In the genomic region with DNA sequence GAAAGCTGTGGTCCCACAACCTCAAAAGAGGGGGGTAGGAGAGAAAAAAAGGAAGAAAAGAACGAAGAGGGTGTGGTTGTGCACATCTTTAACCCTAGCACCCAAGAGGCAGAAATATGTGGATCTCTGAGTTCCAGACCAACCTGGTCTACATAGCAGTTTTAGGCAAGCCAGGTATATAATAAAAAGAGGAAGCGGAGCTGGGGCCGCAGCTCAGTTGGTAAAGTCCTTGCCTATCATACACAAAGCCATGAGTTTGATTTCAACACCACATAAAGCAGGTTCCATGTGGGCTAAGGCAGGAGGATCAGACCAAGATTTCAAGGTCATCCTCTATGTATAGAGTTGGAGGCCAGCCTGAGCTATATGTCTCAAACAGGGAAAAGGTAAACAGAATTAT, we compare ENCODE assay signal across 17 mouse cellular contexts. TPM values are rescaled to one million over a fixed set of nuclear protein-coding genes. Genes with fewer than 3 reads are reported as not detected.
A peak's percentile ranks its signal among the peaks of the same experiment; 100 is the strongest.
DNase-seq lines count a peak whose midpoint lies in the region; ATAC-seq and TF ChIP-seq lines count a peak whose summit lies in the region.
"Had no signal": no experiment of that assay in that cellular context is flagged by ENCODE, and none has a peak within 500 bp of the region (broad histone marks: within the 10 kb centered on the region; RNA-seq: fewer than 3 reads in every experiment).

No protein-coding gene starts in this region.

- no peaks in the 10 kb centered on the region for H3K9me3 ChIP-seq in heart, embryonic 12.5 days (replicated peaks)
- no peaks in the 10 kb centered on the region for H3K9me3 ChIP-seq in stomach, embryonic 16.5 days (replicated peaks; ENCODE audit: control insufficient read depth, low read length)
- H3K9me3 ChIP-seq in stomach, postnatal 0 days (ENCODE audit: control insufficient read depth, low read length), result no peaks in the 10 kb centered on the region
- no peaks in the 10 kb centered on the region for H3K9me3 ChIP-seq in heart, embryonic 16.5 days (replicated peaks; ENCODE audit: control insufficient read depth, low read length)
- H3K9me3 ChIP-seq: hindbrain, embryonic 13.5 days; liver, embryonic 13.5 days; midbrain, embryonic 13.5 days had no signal

- DNase-seq in heart, postnatal 14 days, result no peak
- DNase-seq in stomach, postnatal 0 days (ENCODE audit: low spot score), result no peak
- DNase-seq in T-cell, adult 2 months (ENCODE audit: low spot score), result no peak
- no peak for DNase-seq in cerebellum, adult 11-12 months
- DNase-seq: cerebellum, postnatal 36 days; forebrain, postnatal 0 days; gastrocnemius, postnatal 14 days; kidney, adult 2 months; kidney, postnatal 36 days; liver, embryonic 13.5 days; lung, postnatal 4 days; right cerebral cortex, adult 18-20 months had no signal

- peak overlapping the region; percentile 89 for H3K4me2 ChIP-seq in heart, embryonic 12.5 days
- peak overlapping the region; percentile 89; the same call in 1 of the 2 replicates for H3K4me2 ChIP-seq in stomach, embryonic 16.5 days (ENCODE audit: low read depth, low read length)
- H3K4me2 ChIP-seq in stomach, postnatal 0 days (replicated peaks; ENCODE audit: low read depth), result no peak overlapping the region
- H3K4me2 ChIP-seq in heart, embryonic 16.5 days (ENCODE audit: low read depth, low read length), result peak overlapping the region; percentile 19; the same call in 1 of the 2 replicates
- H3K4me2 ChIP-seq: hindbrain, embryonic 13.5 days; midbrain, embryonic 13.5 days had no signal

- 75% methylated on average over 3 of the region's 3 CpGs for WGBS in heart, embryonic 12.5 days
- WGBS in stomach, embryonic 16.5 days, result 82% methylated on average over 3 of the region's 3 CpGs
- WGBS in stomach, postnatal 0 days, result 78% methylated on average over 3 of the region's 3 CpGs
- WGBS in heart, embryonic 16.5 days, result 73% methylated on average over 3 of the region's 3 CpGs

- H3K36me3 ChIP-seq in heart, embryonic 12.5 days, result no peaks in the 10 kb centered on the region
- no peaks in the 10 kb centered on the region for H3K36me3 ChIP-seq in stomach, embryonic 16.5 days (ENCODE audit: control insufficient read depth, insufficient read depth, low read length)
- no peaks in the 10 kb centered on the region for H3K36me3 ChIP-seq in stomach, postnatal 0 days (ENCODE audit: control insufficient read depth, insufficient read depth, low read length)
- H3K36me3 ChIP-seq in heart, embryonic 16.5 days (ENCODE audit: control insufficient read depth, insufficient read depth), result no peaks in the 10 kb centered on the region
- H3K36me3 ChIP-seq: hindbrain, embryonic 13.5 days; liver, embryonic 13.5 days; midbrain, embryonic 13.5 days had no signal

- H3K9ac ChIP-seq in heart, embryonic 12.5 days, result no peak overlapping the region
- no peak overlapping the region for H3K9ac ChIP-seq in stomach, embryonic 16.5 days (ENCODE audit: low read length)
- H3K9ac ChIP-seq in stomach, postnatal 0 days (ENCODE audit: low read length), result no peak overlapping the region
- H3K9ac ChIP-seq in heart, embryonic 16.5 days (ENCODE audit: low read length), result 0 out of 2 replicates have a peak overlapping the region, but pooled peaks have one; percentile 16
- H3K9ac ChIP-seq: forebrain, postnatal 0 days; hindbrain, embryonic 13.5 days; midbrain, embryonic 13.5 days had no signal

- intact Hi-C loops in heart, postnatal 14 days (cut with DNase I), result no loop called here

- ATAC-seq in heart, embryonic 12.5 days (ENCODE audit: insufficient number of reproducible peaks, low FRiP score), result no peak
- no peak for ATAC-seq in stomach, embryonic 16.5 days (ENCODE audit: insufficient read depth, low FRiP score)
- ATAC-seq in stomach, postnatal 0 days (ENCODE audit: low FRiP score, low TSS enrichment), result no peak
- ATAC-seq in heart, embryonic 16.5 days (replicated peaks; ENCODE audit: extremely low read depth, insufficient read depth, low FRiP score), result no peak
- ATAC-seq: forebrain, postnatal 0 days; midbrain, embryonic 13.5 days had no signal

- no peak for TF ChIP-seq CTCF in stomach, postnatal 0 days (IDR thresholded peaks at IDR 0.05; ENCODE audit: low read depth)

- H3K4me1 ChIP-seq in heart, embryonic 12.5 days (replicated peaks), result peaks cover 42% of the 10 kb centered on the region
- peaks cover 11% of the 10 kb centered on the region for H3K4me1 ChIP-seq in stomach, embryonic 16.5 days (ENCODE audit: control insufficient read depth, insufficient read depth, low read length)
- H3K4me1 ChIP-seq in stomach, postnatal 0 days (replicated peaks; ENCODE audit: control insufficient read depth, insufficient read depth), result no peaks in the 10 kb centered on the region
- peaks cover 24% of the 10 kb centered on the region for H3K4me1 ChIP-seq in heart, embryonic 16.5 days (ENCODE audit: control insufficient read depth, insufficient read depth, low read length)

- no peak for TF ChIP-seq EP300 in stomach, postnatal 0 days (optimal IDR thresholded peaks at IDR 0.05)

- H3K4me3 ChIP-seq in heart, embryonic 12.5 days, result no peak overlapping the region
- H3K4me3 ChIP-seq in stomach, embryonic 16.5 days (replicated peaks; ENCODE audit: low read length), result no peak overlapping the region
- no peak overlapping the region for H3K4me3 ChIP-seq in stomach, postnatal 0 days (ENCODE audit: low read depth, low read length)
- H3K4me3 ChIP-seq in heart, embryonic 16.5 days (ENCODE audit: low read length), result no peak overlapping the region
- H3K4me3 ChIP-seq: hindbrain, embryonic 13.5 days; midbrain, embryonic 13.5 days had no signal

- 0 out of 2 replicates have a peak overlapping the region, but pooled peaks have one; percentile 14 for H3K27ac ChIP-seq in heart, embryonic 12.5 days (ENCODE audit: poor library complexity, severe bottlenecking)
- H3K27ac ChIP-seq in stomach, embryonic 16.5 days (ENCODE audit: low read length), result no peak overlapping the region
- no peak overlapping the region for H3K27ac ChIP-seq in stomach, postnatal 0 days (replicated peaks)
- peak overlapping the region; percentile 48 for H3K27ac ChIP-seq in heart, embryonic 16.5 days (ENCODE audit: low read length)
- H3K27ac ChIP-seq: hindbrain, embryonic 13.5 days; liver, embryonic 13.5 days; midbrain, embryonic 13.5 days had no signal

- H3K27me3 ChIP-seq in heart, embryonic 12.5 days (replicated peaks), result no peaks in the 10 kb centered on the region
- no peaks in the 10 kb centered on the region for H3K27me3 ChIP-seq in stomach, embryonic 16.5 days (ENCODE audit: control insufficient read depth, insufficient read depth, low read length)
- H3K27me3 ChIP-seq in stomach, postnatal 0 days (ENCODE audit: control insufficient read depth, insufficient read depth, low read length), result no peaks in the 10 kb centered on the region
- H3K27me3 ChIP-seq in heart, embryonic 16.5 days (ENCODE audit: control insufficient read depth, insufficient read depth, low read length), result no peaks in the 10 kb centered on the region

RNA-seq across cellular contexts. Expression of gene Hk2, which starts 4.0 kb away (rescaled TPM):
- polyA plus RNA-seq in heart, embryonic 12.5 days (2016; fragmentation: Nextera tagmentation; extraction: Ambion mirVana), result 35.0 and 35.2 TPM in 2 replicates
- 100 to 1,000 TPM; 206 to 212 TPM for total RNA-seq in heart, postnatal 14 days (2021)
- 24.2 and 31.3 TPM in 2 replicates for polyA plus RNA-seq in stomach, embryonic 16.5 days (2015; fragmentation: Nextera tagmentation; extraction: Ambion mirVana)
- 7.1 and 8.9 TPM in 2 replicates for polyA plus RNA-seq in stomach, postnatal 0 days (2015; fragmentation: Nextera tagmentation; extraction: Ambion mirVana)
- 37.4 and 46.7 TPM in 2 replicates for polyA plus RNA-seq in heart, embryonic 16.5 days (2015; fragmentation: Nextera tagmentation; extraction: Ambion mirVana)

Comparison
In these comparisons a context has a peak if more than half of its experiments do, and no peak if none do; other contexts are left out.
1. H3K27ac ChIP-seq: peak in heart, embryonic 12.5 days (single experiment) and heart, embryonic 16.5 days (single experiment); none in stomach, embryonic 16.5 days (single experiment) and stomach, postnatal 0 days (single experiment).